Mouse (Mus musculus): ENCODE data around the gene Golm1. TPM values are rescaled to one million over a fixed set of nuclear protein-coding genes. Genes with fewer than 3 reads are reported as not detected.

Golm1 gene
- total RNA-seq, 1 experiment, result 93.8 TPM

- TF ChIP-seq HCFC1 (IDR thresholded peaks at IDR 0.05; ENCODE audit: borderline replicate concordance, insufficient read depth, low read length) (no peak), ZNF384 (IDR thresholded peaks at IDR 0.05; ENCODE audit: low read depth, low read length) (no peak), ZC3H11A (IDR thresholded peaks at IDR 0.05; ENCODE audit: borderline replicate concordance, low read depth, low read length) (no peak), CHD2 (IDR thresholded peaks at IDR 0.05; ENCODE audit: low read depth, low read length) (no peak), MAFK (IDR thresholded peaks at IDR 0.05; ENCODE audit: insufficient read depth, low read depth, low read length) (no peak)
- Histone ChIP-seq H3K4me3 (ENCODE audit: insufficient read depth in 1 of 2, low read depth in 1 of 2, low read length in 2 of 2, poor library complexity in 1 of 2, severe bottlenecking in 1 of 2) (no peak overlapping the region), H3K4me1 (ENCODE audit: control insufficient read depth in 2 of 2, insufficient read depth in 2 of 2, low read length in 2 of 2, poor library complexity in 1 of 2) (no peaks in the 10 kb centered on the region), H3K27ac (ENCODE audit: insufficient read depth, low read depth, low read length, poor library complexity, severe bottlenecking) (no peak overlapping the region), H3K9me3 (ENCODE audit: control insufficient read depth, insufficient read depth, low read depth, low read length) (no peaks in the 10 kb centered on the region), H3K9ac (ENCODE audit: insufficient read depth, low read depth, low read length, poor library complexity, severe bottlenecking) (no peak overlapping the region), H3K36me3 (ENCODE audit: control insufficient read depth, insufficient read depth, low read length, poor library complexity, severe bottlenecking) (peaks cover 17% of the 10 kb centered on the region)
- DNase-seq (ENCODE audit: low read depth, low spot score), result no peak
- in situ Hi-C loops (cut with MboI; ENCODE audit: low sequenced_read_pairs in 2 of 2, unreplicated experiment in 2 of 2), result no loop called here
Measured at GRCm38 (mm10) chr13:59624903-59625302, 50.7 kb downstream of the Golm1 start.

- in situ Hi-C loops (cut with MboI; ENCODE audit: low sequenced_read_pairs in 2 of 2, unreplicated experiment in 2 of 2), result no loop called here
- no peak for DNase-seq (ENCODE audit: low read depth, low spot score)
- Histone ChIP-seq H3K9ac (ENCODE audit: insufficient read depth, low read depth, low read length, poor library complexity, severe bottlenecking) (no peak overlapping the region), H3K36me3 (ENCODE audit: control insufficient read depth, insufficient read depth, low read length, poor library complexity, severe bottlenecking) (peaks cover 16% of the 10 kb centered on the region), H3K9me3 (ENCODE audit: control insufficient read depth, insufficient read depth, low read depth, low read length) (no peaks in the 10 kb centered on the region), H3K4me1 (ENCODE audit: control insufficient read depth in 2 of 2, insufficient read depth in 2 of 2, low read length in 2 of 2, poor library complexity in 1 of 2) (no peaks in the 10 kb centered on the region), H3K4me3 (ENCODE audit: insufficient read depth in 1 of 2, low read depth in 1 of 2, low read length in 2 of 2, poor library complexity in 1 of 2, severe bottlenecking in 1 of 2) (no peak overlapping the region), H3K27ac (ENCODE audit: insufficient read depth, low read depth, low read length, poor library complexity, severe bottlenecking) (no peak overlapping the region)
- no peak for TF ChIP-seq CHD2 (IDR thresholded peaks at IDR 0.05; ENCODE audit: low read depth, low read length)
- TF ChIP-seq HCFC1 (IDR thresholded peaks at IDR 0.05; ENCODE audit: borderline replicate concordance, insufficient read depth, low read length), result no peak
- TF ChIP-seq MAFK (IDR thresholded peaks at IDR 0.05; ENCODE audit: insufficient read depth, low read depth, low read length), result no peak
- no peak for TF ChIP-seq ZNF384 (IDR thresholded peaks at IDR 0.05; ENCODE audit: low read depth, low read length)
- no peak for TF ChIP-seq ZC3H11A (IDR thresholded peaks at IDR 0.05; ENCODE audit: borderline replicate concordance, low read depth, low read length)
Measured at GRCm38 (mm10) chr13:59624389-59624788, 51.2 kb downstream of the Golm1 start.

DNA sequence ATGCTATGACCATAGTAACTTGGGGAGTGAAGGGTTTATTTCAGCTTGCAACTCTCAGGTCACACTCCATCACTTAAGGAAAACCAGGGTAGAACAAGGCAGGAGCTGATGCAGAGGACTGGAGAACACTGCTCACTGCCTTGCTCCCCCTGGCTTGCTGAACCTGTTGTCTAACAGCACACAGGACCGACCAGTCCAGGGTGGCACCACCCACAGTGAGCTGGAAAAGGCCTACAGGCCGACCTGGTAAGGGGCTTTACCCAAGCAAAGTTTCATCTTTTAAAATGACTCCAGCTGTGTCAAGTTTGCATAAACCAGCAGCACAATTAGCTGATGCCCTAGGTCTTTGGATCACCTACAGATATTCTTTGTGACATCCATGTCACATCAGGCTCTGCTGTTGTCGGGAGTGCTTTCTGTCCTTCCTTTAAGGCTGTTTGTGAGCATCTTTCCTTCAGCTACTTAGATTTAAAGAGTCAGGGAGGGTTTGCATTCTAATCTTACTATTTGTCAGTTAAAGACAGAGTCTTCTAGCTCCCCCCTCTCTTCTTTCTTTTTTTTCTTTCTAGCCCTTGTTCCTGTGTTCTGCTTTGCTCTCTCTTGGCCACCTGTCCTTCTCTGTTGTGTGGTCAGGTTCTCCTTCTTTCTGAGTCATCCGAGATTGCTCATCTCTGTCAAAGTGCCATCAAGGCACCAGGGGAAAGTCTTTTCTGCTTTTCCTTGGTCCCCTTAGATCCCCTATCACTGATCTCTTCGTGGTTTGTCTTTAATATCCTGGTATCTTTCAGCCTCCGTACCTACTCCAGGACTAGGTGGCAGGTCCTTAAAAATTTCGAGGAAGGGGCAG is 53.7 kb downstream of the Golm1 start:
- H3K36me3 ChIP-seq (ENCODE audit: control insufficient read depth, insufficient read depth, low read length, poor library complexity, severe bottlenecking), result peaks cover 19% of the 10 kb centered on the region
- H3K9ac ChIP-seq (ENCODE audit: insufficient read depth, low read depth, low read length, poor library complexity, severe bottlenecking), result no peak overlapping the region

DNA sequence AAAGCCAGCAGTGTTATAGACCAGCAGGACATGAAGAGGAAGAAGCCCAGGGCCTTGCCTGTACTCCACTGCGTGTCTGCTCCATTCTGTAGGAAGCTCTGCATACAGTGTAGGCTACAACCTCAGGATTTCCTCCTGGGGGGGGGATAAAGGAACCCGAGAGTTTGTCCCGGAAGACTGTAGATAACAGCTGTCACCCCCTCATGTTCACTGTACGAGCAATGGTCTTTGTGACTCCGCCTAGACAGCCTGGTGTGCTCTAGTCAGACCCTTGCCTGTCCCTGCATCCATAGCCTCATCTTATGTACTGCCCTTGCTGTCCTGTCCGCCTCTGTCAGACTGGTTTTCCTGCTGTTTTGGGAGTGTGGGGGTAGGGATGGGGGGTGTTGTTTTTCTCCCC is 57.1 kb downstream of the Golm1 start:
- H3K4me3 ChIP-seq (ENCODE audit: insufficient read depth in 1 of 2, low read depth in 1 of 2, low read length in 2 of 2, poor library complexity in 1 of 2, severe bottlenecking in 1 of 2), result no peak overlapping the region
- in situ Hi-C loops (cut with MboI; ENCODE audit: low sequenced_read_pairs in 2 of 2, unreplicated experiment in 2 of 2), result no loop called here
- no peak overlapping the region for H3K9ac ChIP-seq (ENCODE audit: insufficient read depth, low read depth, low read length, poor library complexity, severe bottlenecking)
- no peak overlapping the region for H3K27ac ChIP-seq (ENCODE audit: insufficient read depth, low read depth, low read length, poor library complexity, severe bottlenecking)
- TF ChIP-seq MAFK (IDR thresholded peaks at IDR 0.05; ENCODE audit: insufficient read depth, low read depth, low read length) (no peak), HCFC1 (IDR thresholded peaks at IDR 0.05; ENCODE audit: borderline replicate concordance, insufficient read depth, low read length) (no peak), CHD2 (IDR thresholded peaks at IDR 0.05; ENCODE audit: low read depth, low read length) (no peak), ZC3H11A (IDR thresholded peaks at IDR 0.05; ENCODE audit: borderline replicate concordance, low read depth, low read length) (no peak), ZNF384 (IDR thresholded peaks at IDR 0.05; ENCODE audit: low read depth, low read length) (no peak)
- no peaks in the 10 kb centered on the region for H3K4me1 ChIP-seq (ENCODE audit: control insufficient read depth in 2 of 2, insufficient read depth in 2 of 2, low read length in 2 of 2, poor library complexity in 1 of 2)
- no peaks in the 10 kb centered on the region for H3K9me3 ChIP-seq (ENCODE audit: control insufficient read depth, insufficient read depth, low read depth, low read length)
- H3K36me3 ChIP-seq (ENCODE audit: control insufficient read depth, insufficient read depth, low read length, poor library complexity, severe bottlenecking), result peaks cover 15% of the 10 kb centered on the region
- no peak for DNase-seq (ENCODE audit: low read depth, low spot score)

More for the DNA sequence above, 53.7 kb downstream of the Golm1 start:
- DNase-seq (ENCODE audit: low read depth, low spot score), result no peak
- TF ChIP-seq CHD2 (IDR thresholded peaks at IDR 0.05; ENCODE audit: low read depth, low read length) (no peak), HCFC1 (IDR thresholded peaks at IDR 0.05; ENCODE audit: borderline replicate concordance, insufficient read depth, low read length) (no peak), ZNF384 (IDR thresholded peaks at IDR 0.05; ENCODE audit: low read depth, low read length) (no peak), MAFK (IDR thresholded peaks at IDR 0.05; ENCODE audit: insufficient read depth, low read depth, low read length) (no peak), ZC3H11A (IDR thresholded peaks at IDR 0.05; ENCODE audit: borderline replicate concordance, low read depth, low read length) (no peak)
- no peaks in the 10 kb centered on the region for H3K4me1 ChIP-seq (ENCODE audit: control insufficient read depth in 2 of 2, insufficient read depth in 2 of 2, low read length in 2 of 2, poor library complexity in 1 of 2)
- H3K27ac ChIP-seq (ENCODE audit: insufficient read depth, low read depth, low read length, poor library complexity, severe bottlenecking), result no peak overlapping the region
- in situ Hi-C loops (cut with MboI; ENCODE audit: low sequenced_read_pairs in 2 of 2, unreplicated experiment in 2 of 2), result no loop called here
- no peaks in the 10 kb centered on the region for H3K9me3 ChIP-seq (ENCODE audit: control insufficient read depth, insufficient read depth, low read depth, low read length)
- no peak overlapping the region for H3K4me3 ChIP-seq (ENCODE audit: insufficient read depth in 1 of 2, low read depth in 1 of 2, low read length in 2 of 2, poor library complexity in 1 of 2, severe bottlenecking in 1 of 2)

Data from ES-E14 (cell line).